Mouse (Mus musculus) MEL (cell line): ENCODE measurements around the gene Mapre3. TPM values are rescaled to one million over a fixed set of nuclear protein-coding genes. Genes with fewer than 3 reads are reported as not detected.

ENCODE experiments used
- DNase-seq: peaks from one replicate; pipeline ENCODE4 v3.0.0; 2011; ENCODE audit warnings: low read depth, low spot score
- H3K27ac ChIP-seq: 2 replicates; pipeline ENCODE4 v1.5.1; 2012; ENCODE audit warnings: low read depth, mild to moderate bottlenecking, control low read depth, low read length, moderate library complexity; ENCODE audit not compliant: control insufficient read depth
- H3K27me3 ChIP-seq, 2 experiments: fragments of 150-350 bp in 1 of 2; sonication (generic) in 1 of 2; 2 replicates each; pipeline ENCODE4 v1.6.1; 2012; ENCODE audit warnings: low read length in 2 of 2, mild to moderate bottlenecking in 2 of 2, improper control_type of control experiment in 1 of 2, moderate library complexity in 1 of 2; ENCODE audit not compliant: insufficient read depth in 2 of 2, control insufficient read depth in 1 of 2
- H3K36me3 ChIP-seq, 2 experiments: 2 replicates each; pipeline ENCODE4 v1.6.1; 2012 to 2014; ENCODE audit warnings: low read length in 2 of 2, improper control_type of control experiment in 1 of 2, inconsistent platforms in 1 of 2, mild to moderate bottlenecking in 1 of 2; ENCODE audit not compliant: insufficient read depth in 2 of 2, control insufficient read depth in 1 of 2
- H3K4me1 ChIP-seq, 2 experiments: fragments of 150-350 bp in 1 of 2; sonication (generic) in 1 of 2; 2 replicates each; pipeline ENCODE4 v1.6.1; 2012; ENCODE audit warnings: low read length in 2 of 2, improper control_type of control experiment in 1 of 2, mild to moderate bottlenecking in 1 of 2; ENCODE audit not compliant: insufficient read depth in 2 of 2, control insufficient read depth in 1 of 2
- H3K4me3 ChIP-seq, 2 experiments: fragments of 150-350 bp in 1 of 2; sonication (generic) in 1 of 2; 2 replicates each; pipeline ENCODE4 v1.5.1; 2012; ENCODE audit warnings: low read depth in 2 of 2, low read length in 2 of 2, mild to moderate bottlenecking in 2 of 2, moderate library complexity in 2 of 2, control low read depth in 1 of 2, improper control_type of control experiment in 1 of 2; ENCODE audit not compliant: control insufficient read depth in 1 of 2, insufficient read depth in 1 of 2
- H3K79me2 ChIP-seq: 2 replicates; pipeline ENCODE4 v1.6.1; 2012; ENCODE audit warnings: mild to moderate bottlenecking, low read length, moderate library complexity; ENCODE audit not compliant: control insufficient read depth, poor library complexity, insufficient read depth
- H3K9ac ChIP-seq: 2 replicates; pipeline ENCODE4 v1.6.1; 2012; ENCODE audit warnings: low read depth, mild to moderate bottlenecking, control low read depth, low read length, moderate library complexity; ENCODE audit not compliant: control insufficient read depth, poor library complexity, severe bottlenecking
- H3K9me3 ChIP-seq: fragments of 150-350 bp; sonication (generic); replicated peaks from 2 replicates; pipeline ENCODE4 v1.6.1; 2012; ENCODE audit warnings: mild to moderate bottlenecking, low read length, improper control_type of control experiment, moderate library complexity; ENCODE audit not compliant: insufficient read depth
- CHD1 ChIP-seq: IDR thresholded peaks from 2 replicates; pipeline ENCODE4 v1.6.1; 2012; ENCODE audit warnings: low read depth, mild to moderate bottlenecking, inconsistent platforms, low read length, improper control_type of control experiment
- CTCF ChIP-seq, 3 experiments: IDR thresholded peaks in 2 of 3; conservative IDR thresholded peaks in 1 of 3; 2 replicates each; pipeline ENCODE4 v1.5.1; 2011 to 2012; ENCODE audit warnings: low read length in 3 of 3, low read depth in 2 of 3, mild to moderate bottlenecking in 2 of 3, improper control_type of control experiment in 1 of 3, inconsistent platforms in 1 of 3, mixed read lengths in 1 of 3, moderate library complexity in 1 of 3; ENCODE audit not compliant: control insufficient read depth in 1 of 3, insufficient read depth in 1 of 3, poor library complexity in 1 of 3, severe bottlenecking in 1 of 3
- E2F4 ChIP-seq: IDR thresholded peaks from 2 replicates; pipeline ENCODE4 v1.6.1; 2011; ENCODE audit warnings: low read depth, low read length, improper control_type of control experiment, borderline replicate concordance
- ELF1 ChIP-seq: IDR thresholded peaks from 2 replicates; pipeline ENCODE4 v1.6.1; 2014; ENCODE audit warnings: low read depth, mild to moderate bottlenecking, inconsistent platforms, low read length, improper control_type of control experiment, moderate library complexity
- GABPA ChIP-seq: IDR thresholded peaks from 2 replicates; pipeline ENCODE4 v1.6.1; 2012; ENCODE audit warnings: low read depth, mild to moderate bottlenecking, inconsistent platforms, low read length, improper control_type of control experiment, moderate library complexity
- GATA1 ChIP-seq: IDR thresholded peaks from 2 replicates; pipeline ENCODE4 v1.6.1; 2011; ENCODE audit warnings: low read depth, low read length, improper control_type of control experiment
- JUND ChIP-seq: IDR thresholded peaks from 2 replicates; pipeline ENCODE4 v1.6.1; 2011; ENCODE audit warnings: low read depth, mild to moderate bottlenecking, improper control_type of control experiment, low read length
- KAT2A ChIP-seq: conservative IDR thresholded peaks from 2 replicates; pipeline ENCODE4 v1.6.1; 2012; ENCODE audit warnings: low read depth, low read length, improper control_type of control experiment, inconsistent platforms
- MAFK ChIP-seq: IDR thresholded peaks from 2 replicates; pipeline ENCODE4 v1.6.1; 2011; ENCODE audit warnings: low read depth, mild to moderate bottlenecking, low read length, improper control_type of control experiment, borderline replicate concordance
- MAX ChIP-seq: IDR thresholded peaks from 2 replicates; pipeline ENCODE4 v1.6.1; 2011; ENCODE audit warnings: low read length, improper control_type of control experiment
- MEF2A ChIP-seq: IDR thresholded peaks from 2 replicates; pipeline ENCODE4 v1.6.1; 2014; ENCODE audit warnings: low read depth, mild to moderate bottlenecking, inconsistent platforms, low read length, improper control_type of control experiment; ENCODE audit not compliant: poor library complexity, insufficient replicate concordance, severe bottlenecking; ENCODE audit errors: extremely low read depth
- POLR2A ChIP-seq, 2 experiments: IDR thresholded peaks; 2 replicates each; pipeline ENCODE4 v1.6.1; 2011 to 2012; ENCODE audit warnings: low read length in 2 of 2, mild to moderate bottlenecking in 2 of 2, control low read depth in 1 of 2, improper control_type of control experiment in 1 of 2, low read depth in 1 of 2, moderate library complexity in 1 of 2; ENCODE audit not compliant: control insufficient read depth in 1 of 2, insufficient read depth in 1 of 2, poor library complexity in 1 of 2
- POLR2AphosphoS5 ChIP-seq: IDR thresholded peaks from 2 replicates; pipeline ENCODE4 v1.6.1; 2012; ENCODE audit warnings: low read depth, borderline replicate concordance, mild to moderate bottlenecking, inconsistent platforms, low read length, moderate library complexity, mixed read lengths
- RAD21 ChIP-seq: IDR thresholded peaks from 2 replicates; pipeline ENCODE4 v1.6.1; 2011; ENCODE audit warnings: mild to moderate bottlenecking, low read depth, low read length, improper control_type of control experiment
- RCOR1 ChIP-seq: IDR thresholded peaks from 2 replicates; pipeline ENCODE4 v1.6.1; 2012; ENCODE audit warnings: low read depth, mild to moderate bottlenecking, inconsistent platforms, low read length, improper control_type of control experiment
- SIN3A ChIP-seq: IDR thresholded peaks from 2 replicates; pipeline ENCODE4 v1.6.1; 2012; ENCODE audit warnings: low read length, improper control_type of control experiment, inconsistent platforms
- SMC3 ChIP-seq: IDR thresholded peaks from 2 replicates; pipeline ENCODE4 v1.6.1; 2011; ENCODE audit warnings: low read depth, low read length, improper control_type of control experiment
- TBP ChIP-seq: IDR thresholded peaks from 2 replicates; pipeline ENCODE4 v1.8.0; 2011; ENCODE audit warnings: low read depth, low read length, improper control_type of control experiment
- TCF12 ChIP-seq: IDR thresholded peaks from 2 replicates; pipeline ENCODE4 v1.6.1; 2014; ENCODE audit warnings: low read depth, mild to moderate bottlenecking, inconsistent platforms, low read length, improper control_type of control experiment, moderate library complexity
- UBTF ChIP-seq: IDR thresholded peaks from 2 replicates; pipeline ENCODE4 v1.6.1; 2012; ENCODE audit warnings: low read depth, mild to moderate bottlenecking, inconsistent platforms, low read length, improper control_type of control experiment, moderate library complexity, borderline replicate concordance; ENCODE audit not compliant: insufficient read depth
- USF2 ChIP-seq, 2 experiments: IDR thresholded peaks; 2 replicates each; pipeline ENCODE4 v1.6.1; 2011 to 2012; ENCODE audit warnings: improper control_type of control experiment in 2 of 2, low read length in 2 of 2, borderline replicate concordance in 1 of 2, inconsistent platforms in 1 of 2, low read depth in 1 of 2, mild to moderate bottlenecking in 1 of 2; ENCODE audit not compliant: insufficient read depth in 1 of 2
- ZMIZ1 ChIP-seq: IDR thresholded peaks from 2 replicates; pipeline ENCODE4 v1.6.1; 2012; ENCODE audit warnings: low read depth, mild to moderate bottlenecking, inconsistent platforms, low read length, improper control_type of control experiment, moderate library complexity
- ZNF384 ChIP-seq: IDR thresholded peaks from 2 replicates; pipeline ENCODE4 v1.6.1; 2012; ENCODE audit warnings: low read depth, mild to moderate bottlenecking, inconsistent platforms, low read length, improper control_type of control experiment
- polyA plus RNA-seq, 2 experiments: library from polyadenylated mRNA; stranded (reverse) in 1 of 2; unstranded in 1 of 2; fragments of >175 nt in 1 of 2; fragments of >200 nt in 1 of 2; gene quantifications; 2 replicates each; pipeline versions ENCODE4 v1.2.1 to v1.2.4; 2012; ENCODE audit warnings: low replicate concordance in 2 of 2, low read depth in 1 of 2; ENCODE audit not compliant: insufficient read length in 2 of 2, insufficient read depth in 1 of 2, missing spikeins in 1 of 2
- total RNA-seq: library from RNA; depleted of rRNA; stranded (reverse); fragments of 300-350 nt; gene quantifications from 2 replicates; pipeline ENCODE4 v1.2.3, GENCODE M21; 2012

Mapre3 gene
- total and polyA plus RNA-seq, 3 experiments = 0.04 to 0.81 TPM; not detected in 1

GRCm38 (mm10) chr5:30856124-30856523, 41.7 kb downstream of the Mapre3 start:
- Histone ChIP-seq H3K4me3 (no peak overlapping the region), H3K4me1 (no peaks in the 10 kb centered on the region), H3K36me3 (no peaks in the 10 kb centered on the region), H3K9me3 (no peaks in the 10 kb centered on the region), H3K9ac (no peak overlapping the region), H3K27me3 (peaks cover 15 to 22% of the 10 kb centered on the region in 2 experiments), H3K27ac (no peak overlapping the region), H3K79me2 (no peaks in the 10 kb centered on the region)
- DNase-seq = no peak
- TF ChIP-seq SMC3 = peak; percentile 43
- TF ChIP-seq SIN3A = no peak
- peak; percentile 21 for TF ChIP-seq RAD21
- TF ChIP-seq USF2 (IDR thresholded peaks at IDR 0.05; ENCODE audit: borderline replicate concordance in 1 of 2, insufficient read depth in 1 of 2, low read depth in 1 of 2, low read length in 2 of 2) = no peak
- no peak for TF ChIP-seq ELF1
- TF ChIP-seq UBTF = no peak
- peak in 2 of 3 experiments; percentile 31 to 37; a peak in 3 of 6 replicates for TF ChIP-seq CTCF (IDR thresholded peaks at IDR 0.05 in 2 of 3, conservative IDR thresholded peaks at IDR 0.05 in 1 of 3; ENCODE audit: control insufficient read depth in 1 of 3, insufficient read depth in 1 of 3, low read depth in 2 of 3, low read length in 3 of 3, poor library complexity in 1 of 3, severe bottlenecking in 1 of 3)

DNA sequence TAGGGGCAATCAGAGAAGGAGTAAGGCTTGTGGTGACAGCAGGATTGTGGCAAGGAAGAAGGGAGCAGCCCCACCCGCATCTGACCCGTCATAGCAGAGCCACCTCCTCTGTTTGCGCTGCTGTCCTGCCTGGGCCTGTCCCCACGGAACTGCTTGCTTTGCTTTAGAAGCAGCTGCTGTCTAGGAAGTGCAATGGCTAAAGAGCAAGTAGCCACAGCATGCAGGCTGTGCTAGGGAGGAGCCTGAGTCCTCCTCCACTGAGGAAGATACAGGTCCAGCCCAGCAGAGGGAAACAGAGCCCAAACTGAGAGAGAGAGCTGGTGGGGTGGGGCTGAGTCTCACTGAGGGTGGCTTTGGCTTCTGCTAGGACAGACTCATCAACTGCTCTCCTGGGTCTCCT, 49.4 kb downstream of the Mapre3 start:
- peaks cover 0 to 3% of the 10 kb centered on the region in 2 experiments; a peak in 2 of 4 replicates for H3K4me1 ChIP-seq
- no peak for DNase-seq
- TF ChIP-seq TCF12 = no peak
- TF ChIP-seq RAD21 = peak; percentile 9
- no peak for TF ChIP-seq RCOR1
- TF ChIP-seq POLR2AphosphoS5 = no peak
- no peak for TF ChIP-seq POLR2A (IDR thresholded peaks at IDR 0.05; ENCODE audit: control insufficient read depth in 1 of 2, insufficient read depth in 1 of 2, low read depth in 1 of 2, low read length in 2 of 2, poor library complexity in 1 of 2)
- no peak for TF ChIP-seq MEF2A
- TF ChIP-seq ZNF384 = no peak
- TF ChIP-seq CTCF (IDR thresholded peaks at IDR 0.05 in 2 of 3, conservative IDR thresholded peaks at IDR 0.05 in 1 of 3; ENCODE audit: control insufficient read depth in 1 of 3, insufficient read depth in 1 of 3, low read depth in 2 of 3, low read length in 3 of 3, poor library complexity in 1 of 3, severe bottlenecking in 1 of 3) = peak in 1 of 3 experiments; percentile 10; a peak in 1 of 6 replicates
- H3K36me3 ChIP-seq = no peaks in the 10 kb centered on the region
- no peak overlapping the region for H3K9ac ChIP-seq
- H3K27me3 ChIP-seq = peaks cover 7 to 16% of the 10 kb centered on the region in 2 experiments
- no peaks in the 10 kb centered on the region for H3K79me2 ChIP-seq
- H3K27ac ChIP-seq = no peak overlapping the region
- no peaks in the 10 kb centered on the region for H3K9me3 ChIP-seq
- no peak overlapping the region for H3K4me3 ChIP-seq

- Histone ChIP-seq H3K27ac (no peak overlapping the region), H3K9me3 (no peaks in the 10 kb centered on the region), H3K4me1 (peaks cover 0 to 7% of the 10 kb centered on the region in 2 experiments; a peak in 2 of 4 replicates), H3K27me3 (peaks cover 7 to 16% of the 10 kb centered on the region in 2 experiments)
- no peak for TF ChIP-seq E2F4
- TF ChIP-seq MAFK = no peak
- no peak for TF ChIP-seq TBP
- TF ChIP-seq RAD21 = no peak
- TF ChIP-seq ZMIZ1 = no peak
- no peak for TF ChIP-seq TCF12
- TF ChIP-seq ZNF384 = no peak
- TF ChIP-seq SMC3 = no peak
- no peak for TF ChIP-seq USF2 (IDR thresholded peaks at IDR 0.05; ENCODE audit: borderline replicate concordance in 1 of 2, insufficient read depth in 1 of 2, low read depth in 1 of 2, low read length in 2 of 2)
- TF ChIP-seq CHD1 = no peak
- TF ChIP-seq GATA1 = no peak
- no peak for TF ChIP-seq JUND
- TF ChIP-seq KAT2A = no peak
- TF ChIP-seq POLR2AphosphoS5 = no peak
- TF ChIP-seq SIN3A = no peak
- no peak for TF ChIP-seq MAX
- TF ChIP-seq GABPA = no peak
- TF ChIP-seq, all 39 proteins: peak for 0
- Histone ChIP-seq H3K79me2 (no peaks in the 10 kb centered on the region; the same call in 1 of the 2 replicates), H3K36me3 (0 out of 4 replicates have a peak, but pooled peaks cover 0 to 2% of the 10 kb centered on the region in 2 experiments), H3K9ac (no peak overlapping the region), H3K4me3 (no peak overlapping the region)
- DNase-seq = no peak
Measured at GRCm38 (mm10) chr5:30864322-30864721, 49.9 kb downstream of the Mapre3 start.
